Mouse (Mus musculus) forelimb bud, embryonic 11.5 days (tissue): ENCODE results near the gene Mfap4.

Source experiments
- DNase-seq: peaks from one replicate; pipeline ENCODE4 v3.0.0-alpha.2; 2012; ENCODE audit warnings: low read depth, low spot score

Mfap4 gene

GRCm38 (mm10) chr11:61514953-61515352, 29.7 kb downstream of the Mfap4 start:
- peak; percentile 57 for DNase-seq

DNA sequence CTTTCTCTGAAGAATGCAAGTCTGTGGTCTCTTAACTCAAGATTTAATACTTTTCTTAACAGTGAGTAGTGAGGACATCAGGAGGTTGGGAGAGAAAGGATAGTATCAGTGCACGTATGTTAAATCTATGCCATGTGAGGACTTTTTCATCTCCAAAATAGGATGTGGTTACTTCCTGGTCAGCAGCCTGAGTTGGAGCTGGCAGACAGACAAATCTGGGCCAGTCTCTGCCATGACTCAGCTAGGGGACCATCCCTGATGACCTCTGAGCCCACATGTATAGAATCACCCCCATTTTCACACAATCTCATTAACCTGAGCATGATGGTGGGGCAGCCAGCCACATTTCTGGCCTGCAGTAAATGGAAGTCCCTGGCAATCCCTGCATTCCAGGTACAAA, 32.7 kb downstream of the Mfap4 start:
- DNase-seq = no peak

DNA sequence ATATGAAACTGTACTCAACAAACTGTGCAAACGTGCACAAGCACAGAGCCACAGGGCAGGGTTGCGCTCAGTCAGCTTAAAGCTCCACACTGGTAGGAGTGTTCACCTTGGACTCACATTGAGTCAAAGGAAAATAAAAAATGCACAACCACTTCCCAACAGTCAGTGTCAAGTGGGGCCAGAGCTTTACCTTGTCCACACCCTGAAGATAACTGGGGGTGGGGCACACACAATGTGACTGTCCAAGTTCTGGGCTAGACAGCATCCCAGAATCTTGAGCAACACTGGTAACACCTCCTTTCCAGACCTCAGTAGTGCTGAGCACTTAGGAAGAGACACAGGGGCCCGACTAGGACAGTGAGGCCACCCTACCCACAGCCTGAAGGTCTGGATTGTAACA, 33.6 kb downstream of the Mfap4 start:
- no peak for DNase-seq

GRCm38 (mm10) chr11:61519484-61520107, 34.4 kb downstream of the Mfap4 start:
- DNase-seq = no peak

- DNase-seq = no peak
Measured at GRCm38 (mm10) chr11:61526872-61527271, 41.6 kb downstream of the Mfap4 start.

DNA sequence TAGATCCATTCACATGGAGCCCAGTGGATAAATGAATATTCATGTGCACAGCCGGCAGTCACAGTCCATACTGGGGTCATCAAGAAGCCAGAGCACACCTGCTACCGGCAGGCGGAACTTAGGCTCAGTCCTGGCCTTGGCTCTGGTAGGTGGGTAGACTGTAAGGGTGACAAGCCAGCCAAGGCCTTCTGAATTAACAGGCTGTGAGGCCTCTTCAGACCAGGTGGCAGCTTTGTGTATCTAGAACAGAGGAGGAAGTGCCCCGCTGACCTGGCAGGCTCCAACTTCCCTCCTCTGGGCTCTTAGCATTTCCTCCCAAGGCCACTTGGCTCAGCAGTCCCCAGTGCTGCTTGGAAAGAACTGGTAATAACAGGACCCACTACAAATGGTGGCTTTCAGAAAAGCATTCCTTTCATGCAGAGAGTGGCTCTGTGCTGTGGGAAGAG, 44.1 kb downstream of the Mfap4 start:
- no peak for DNase-seq

- no peak for DNase-seq
Measured at GRCm38 (mm10) chr11:61532820-61533219, 47.6 kb downstream of the Mfap4 start.

DNA sequence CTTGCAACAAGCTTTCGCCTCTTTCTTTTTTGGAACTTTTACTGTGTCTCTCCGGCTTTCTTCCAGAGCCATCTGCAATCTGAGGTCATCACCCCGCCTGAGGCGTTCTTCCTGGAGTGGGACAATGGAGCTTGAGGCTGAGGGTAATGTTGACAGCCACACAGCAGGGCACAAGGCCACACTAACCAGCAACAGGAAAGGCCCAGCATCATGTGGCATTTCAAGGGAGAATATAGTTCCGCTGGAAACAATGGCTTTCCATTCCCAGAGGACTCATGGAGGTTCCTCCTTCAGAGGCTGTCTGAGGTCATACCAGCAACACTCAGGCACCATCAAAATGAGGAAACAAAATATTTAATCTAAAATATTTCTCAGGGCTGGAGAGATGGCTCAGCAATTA, 48.3 kb downstream of the Mfap4 start:
- no peak for DNase-seq

- DNase-seq = no peak
Measured at GRCm38 (mm10) chr11:61535530-61535929, 50.3 kb downstream of the Mfap4 start.

DNA sequence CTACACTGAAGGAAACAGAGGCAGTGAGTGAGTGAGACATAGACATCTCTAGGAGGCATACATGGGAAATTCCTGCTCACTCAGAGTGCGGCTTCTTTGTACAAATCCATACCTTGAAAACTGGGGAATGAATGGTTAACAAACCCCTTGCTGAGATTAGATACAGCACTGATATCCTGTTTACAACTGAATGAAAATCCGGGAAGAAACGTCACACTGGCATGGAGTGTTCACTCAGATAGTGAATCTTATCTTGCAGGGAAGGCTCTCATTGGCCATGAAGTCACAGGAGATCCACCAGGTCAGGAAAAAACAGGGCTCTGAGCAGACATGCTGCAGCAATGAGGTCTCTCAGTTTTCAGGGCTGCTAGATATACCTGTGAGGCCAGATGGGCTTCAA, 51.7 kb downstream of the Mfap4 start:
- DNase-seq = no peak

- no peak for DNase-seq
Measured at GRCm38 (mm10) chr11:61537362-61537761, 52.1 kb downstream of the Mfap4 start.
